Mouse (Mus musculus) heart, embryonic 11.5 days (tissue): ENCODE results near the gene Kif5c. TPM values are rescaled to one million over a fixed set of nuclear protein-coding genes. Genes with fewer than 3 reads are reported as not detected.

Source experiments
- ATAC-seq: fragments of 200-750 bp; cut with Nextera tagmentation; replicated peaks from 2 replicates; pipeline ENCODE4 v1.8.0; 2017; ENCODE audit warnings: moderate library complexity; ENCODE audit not compliant: insufficient number of reproducible peaks, low FRiP score, low TSS enrichment
- H3K27ac ChIP-seq: fragments of 300-500 bp; sonication (generic); 2 replicates; pipeline ENCODE4 v1.5.1; 2014; ENCODE audit warnings: mild to moderate bottlenecking, low read depth, low read length
- H3K27me3 ChIP-seq: fragments of 300-500 bp; sonication (generic); 2 replicates; pipeline ENCODE4 v1.6.1; 2014; ENCODE audit warnings: mild to moderate bottlenecking, low read length, mixed read lengths; ENCODE audit not compliant: control insufficient read depth, insufficient read depth
- H3K36me3 ChIP-seq: fragments of 300-500 bp; sonication (generic); 2 replicates; pipeline ENCODE4 v1.6.1; 2014; ENCODE audit warnings: mild to moderate bottlenecking, low read length, moderate library complexity, mixed read lengths; ENCODE audit not compliant: control insufficient read depth, insufficient read depth
- H3K4me1 ChIP-seq: fragments of 300-500 bp; sonication (generic); 2 replicates; pipeline ENCODE4 v1.6.1; 2014; ENCODE audit warnings: low read length; ENCODE audit not compliant: control insufficient read depth, insufficient read depth
- H3K4me2 ChIP-seq: fragments of 300-500 bp; sonication (generic); 2 replicates; pipeline ENCODE4 v1.6.1; 2014; ENCODE audit warnings: mild to moderate bottlenecking, moderate library complexity
- H3K4me3 ChIP-seq: fragments of 300-500 bp; sonication (generic); 2 replicates; pipeline ENCODE4 v1.5.1; 2014; ENCODE audit warnings: low read depth, low read length
- H3K9ac ChIP-seq: fragments of 300-500 bp; sonication (generic); 2 replicates; pipeline ENCODE4 v1.6.1; 2014; ENCODE audit warnings: mild to moderate bottlenecking, low read depth, low read length, moderate library complexity
- H3K9me3 ChIP-seq: fragments of 300-500 bp; sonication (generic); replicated peaks from 2 replicates; pipeline ENCODE4 v1.6.1; 2016; ENCODE audit warnings: low read length; ENCODE audit not compliant: control insufficient read depth
- WGBS: fragments of 180-500 bp; shearing (Covaris S2); extraction: QIAGEN DNeasy Blood & Tissue Kit; methylation state at CpG from one replicate; pipeline ENCODE4 v1.1.7; 2014; ENCODE audit not compliant: insufficient replicate concordance; 5-methylcytosine and 5-hydroxymethylcytosine counted together
- polyA plus RNA-seq: library from polyadenylated mRNA; unstranded; fragments of >200 nt; fragmentation: Nextera tagmentation; extraction: Ambion mirVana; gene quantifications from 2 replicates; pipeline ENCODE4 v1.2.1, GENCODE M21; 2014

Gene Kif5c
- polyA plus RNA-seq, 1 experiment from 2014 or later = 1.3 TPM

GRCm38 (mm10) chr2:49722983-49723382 is 103.9 kb downstream of the Kif5c start:
- Histone ChIP-seq H3K9ac (no peak overlapping the region), H3K27ac (no peak overlapping the region), H3K9me3 (no peaks in the 10 kb centered on the region), H3K36me3 (no peaks in the 10 kb centered on the region), H3K4me3 (no peak overlapping the region), H3K4me1 (peaks cover 7% of the 10 kb centered on the region; the same call in 1 of the 2 replicates), H3K4me2 (peak overlapping the region; percentile 38), H3K27me3 (no peaks in the 10 kb centered on the region)
- no peak for ATAC-seq
- 18% methylated on average over 13 of the region's 13 CpGs for WGBS

GRCm38 (mm10) chr2:49726672-49727071 is 107.6 kb downstream of the Kif5c start:
- no peak for ATAC-seq
- no peaks in the 10 kb centered on the region for H3K9me3 ChIP-seq
- 83% methylated on average over 11 of the region's 11 CpGs for WGBS

DNA sequence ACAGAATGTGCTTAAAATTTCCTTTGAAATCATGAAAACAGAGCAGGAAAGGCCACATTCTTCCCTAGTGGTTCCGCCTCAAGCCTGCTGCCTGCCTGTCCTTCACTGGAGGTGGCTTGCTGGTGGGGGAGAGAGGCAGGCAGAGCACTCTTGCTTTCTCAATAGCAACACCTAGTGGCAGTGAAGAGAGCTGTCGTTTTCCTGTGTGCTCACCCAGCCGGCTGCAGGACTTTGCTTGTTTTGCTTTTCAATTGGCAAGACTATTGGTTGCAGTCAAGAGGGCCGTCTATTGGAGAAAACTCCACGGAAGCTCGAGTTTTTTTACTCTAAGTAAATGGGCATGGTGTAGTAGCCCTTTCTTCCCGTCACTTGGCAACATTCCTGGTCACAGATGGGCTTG is 108.1 kb downstream of the Kif5c start:
- Histone ChIP-seq H3K4me1 (peaks cover 4% of the 10 kb centered on the region; the same call in 1 of the 2 replicates), H3K27me3 (no peaks in the 10 kb centered on the region), H3K4me2 (no peak overlapping the region), H3K27ac (no peak overlapping the region), H3K4me3 (no peak overlapping the region), H3K9me3 (no peaks in the 10 kb centered on the region), H3K36me3 (no peaks in the 10 kb centered on the region), H3K9ac (no peak overlapping the region)
- no peak for ATAC-seq
- WGBS = 16% methylated on average over 7 of the region's 7 CpGs

More at GRCm38 (mm10) chr2:49726672-49727071, 107.6 kb downstream of the Kif5c start:
- H3K4me2 ChIP-seq = no peak overlapping the region
- H3K27me3 ChIP-seq = no peaks in the 10 kb centered on the region
- H3K36me3 ChIP-seq = no peaks in the 10 kb centered on the region
- no peak overlapping the region for H3K27ac ChIP-seq
- H3K4me1 ChIP-seq = peaks cover 4% of the 10 kb centered on the region; the same call in 1 of the 2 replicates
- H3K9ac ChIP-seq = no peak overlapping the region
- H3K4me3 ChIP-seq = no peak overlapping the region

DNA sequence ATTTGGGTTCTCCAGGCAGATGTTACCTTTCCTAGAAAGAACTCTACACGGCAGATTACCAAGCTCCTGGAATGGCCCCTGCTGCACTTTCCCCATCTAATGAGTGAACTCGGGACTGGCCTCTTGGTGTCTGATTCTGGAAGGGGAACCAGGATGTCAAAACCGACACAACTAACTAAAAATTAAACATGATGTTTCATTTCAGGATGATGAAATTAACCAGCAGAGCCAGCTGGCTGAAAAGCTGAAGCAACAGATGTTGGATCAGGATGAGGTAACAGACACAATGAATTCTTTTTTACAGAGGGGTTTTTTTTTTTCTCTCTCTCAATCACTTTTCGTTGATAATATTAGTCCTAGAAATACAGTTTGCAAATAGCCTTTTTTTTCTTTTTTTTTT is 108.6 kb downstream of the Kif5c start:
- peaks cover 4% of the 10 kb centered on the region; the same call in 1 of the 2 replicates for H3K4me1 ChIP-seq
- H3K4me2 ChIP-seq = no peak overlapping the region
- no peak overlapping the region for H3K9ac ChIP-seq
- no peaks in the 10 kb centered on the region for H3K36me3 ChIP-seq
- no peak overlapping the region for H3K27ac ChIP-seq
- ATAC-seq = no peak
- no peaks in the 10 kb centered on the region for H3K9me3 ChIP-seq
- WGBS = 68% methylated on average over 4 of the region's 4 CpGs
- H3K27me3 ChIP-seq = no peaks in the 10 kb centered on the region
- no peak overlapping the region for H3K4me3 ChIP-seq

DNA sequence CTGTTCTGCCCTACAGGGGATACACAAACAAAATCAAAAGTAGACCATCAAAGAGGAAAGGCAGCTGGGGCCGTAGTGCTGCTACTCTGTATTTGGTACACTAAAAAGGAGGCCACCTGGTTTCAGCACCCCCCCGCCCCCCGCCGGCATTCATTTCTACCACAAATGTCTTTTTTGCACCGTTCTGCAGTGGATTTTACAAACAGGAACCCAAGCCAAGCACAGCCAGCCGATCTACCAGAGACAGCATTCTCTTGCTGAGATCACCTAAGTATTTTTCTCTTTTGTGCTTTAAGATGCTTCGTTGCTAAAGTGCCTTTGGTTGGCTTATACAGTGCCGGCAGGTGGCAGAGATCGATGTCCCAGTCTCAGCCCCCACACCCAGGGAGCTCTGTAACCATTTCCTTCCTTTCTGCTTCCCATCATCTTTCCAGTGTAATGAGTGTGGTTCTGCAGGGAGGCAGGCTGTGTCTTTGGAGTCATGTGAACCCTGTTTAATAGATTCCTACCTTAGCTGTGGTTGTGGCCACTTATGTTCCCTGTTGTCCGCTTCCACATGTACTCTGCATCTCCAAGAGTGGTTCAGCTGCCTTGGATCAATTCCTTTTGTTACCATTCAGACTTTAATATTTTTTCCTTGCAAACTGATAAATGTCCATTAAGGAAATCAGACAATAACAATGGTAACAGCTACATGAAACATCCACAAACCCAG is 110.0 kb downstream of the Kif5c start:
- Histone ChIP-seq H3K4me1 (no peaks in the 10 kb centered on the region), H3K4me2 (no peak overlapping the region), H3K4me3 (no peak overlapping the region), H3K27me3 (no peaks in the 10 kb centered on the region), H3K9ac (no peak overlapping the region), H3K9me3 (no peaks in the 10 kb centered on the region), H3K27ac (no peak overlapping the region), H3K36me3 (no peaks in the 10 kb centered on the region)
- WGBS = 85% methylated on average over 10 of the region's 10 CpGs
- no peak for ATAC-seq

DNA sequence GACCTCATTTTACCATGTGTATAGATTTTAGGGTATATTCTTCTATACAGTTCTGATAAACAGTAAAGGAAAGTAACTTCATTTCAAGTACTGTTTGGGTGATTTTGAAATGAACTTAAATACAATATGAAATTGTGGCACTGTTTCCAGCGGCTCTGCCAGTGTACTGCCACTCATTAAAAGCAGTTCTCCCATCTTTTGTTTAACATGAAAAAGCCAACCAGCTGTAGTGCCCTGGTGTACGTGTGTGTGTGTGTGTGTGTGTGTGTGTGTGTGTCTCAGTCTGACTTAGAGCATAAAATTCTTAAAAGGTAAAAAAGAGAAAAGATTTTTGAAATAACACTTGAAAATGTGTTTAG is 110.5 kb downstream of the Kif5c start:
- Histone ChIP-seq H3K27me3 (no peaks in the 10 kb centered on the region), H3K4me2 (no peak overlapping the region), H3K9ac (no peak overlapping the region), H3K4me1 (no peaks in the 10 kb centered on the region), H3K27ac (no peak overlapping the region), H3K4me3 (no peak overlapping the region), H3K36me3 (no peaks in the 10 kb centered on the region), H3K9me3 (no peaks in the 10 kb centered on the region)
- 75% methylated on average over 2 of the region's 2 CpGs for WGBS
- no peak for ATAC-seq

DNA sequence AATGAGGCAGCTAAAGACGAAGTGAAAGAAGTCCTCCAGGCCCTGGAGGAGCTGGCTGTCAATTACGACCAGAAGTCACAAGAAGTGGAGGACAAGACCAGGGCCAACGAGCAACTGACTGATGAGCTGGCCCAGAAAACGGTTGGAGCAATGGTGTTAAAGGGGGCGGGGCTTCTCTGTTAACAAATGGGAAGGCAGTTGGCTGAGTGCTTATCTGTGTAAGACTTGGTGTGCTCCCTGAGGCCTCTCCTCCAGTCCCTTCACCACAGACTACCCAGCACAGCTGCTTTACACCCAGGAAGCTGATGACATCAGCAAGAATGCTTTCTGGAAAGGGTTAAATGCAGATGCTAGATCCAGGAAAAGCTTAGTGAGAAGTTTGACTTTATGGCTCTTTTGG is 111.1 kb downstream of the Kif5c start:
- Histone ChIP-seq H3K4me3 (no peak overlapping the region), H3K27ac (no peak overlapping the region), H3K9ac (no peak overlapping the region), H3K4me2 (0 out of 2 replicates have a peak overlapping the region, but pooled peaks have one; percentile 10), H3K36me3 (no peaks in the 10 kb centered on the region), H3K4me1 (no peaks in the 10 kb centered on the region), H3K27me3 (no peaks in the 10 kb centered on the region), H3K9me3 (no peaks in the 10 kb centered on the region)
- peak; percentile 50; the same call in 1 of the 2 replicates for ATAC-seq
- 17% methylated on average over 5 of the region's 5 CpGs for WGBS

GRCm38 (mm10) chr2:49732745-49733655 is 113.9 kb downstream of the Kif5c start:
- no peak for ATAC-seq
- Histone ChIP-seq H3K4me2 (no peak overlapping the region), H3K36me3 (no peaks in the 10 kb centered on the region), H3K9ac (no peak overlapping the region), H3K4me1 (no peaks in the 10 kb centered on the region), H3K4me3 (no peak overlapping the region), H3K27me3 (no peaks in the 10 kb centered on the region), H3K27ac (no peak overlapping the region), H3K9me3 (no peaks in the 10 kb centered on the region)
- 60% methylated on average over 11 of the region's 11 CpGs for WGBS
